Mouse (Mus musculus) mouse embryonic stem cell (cell line): ENCODE results near the gene Gm4836.
"Not testable (repeated sequence)": the region's sequence is repeated elsewhere in the genome, so short reads cannot be mapped to it uniquely, and the experiment has no call there.

Experiments
- in situ Hi-C, 2 experiments: fragments of 300-500 bp; cut with MboI; formaldehyde crosslinking; loops; 1 replicate in 1 of 2; 3 replicates in 1 of 2; pipeline ENCODE4 v1.14.3; 2019 to 2020; ENCODE audit warnings: low sequenced_read_pairs in 2 of 2, low pct_unique_long_range_greater_than_20kb in 1 of 2, mixed read lengths in 1 of 2; ENCODE audit not compliant: unreplicated experiment in 1 of 2

Gene Gm4836

GRCm38 (mm10) chrX:28293532-28293931 is at the start of gene Gm4836:
TSS of gene Gm4836 (minus strand) at chrX:28293632.
- in situ Hi-C loops = not testable (repeated sequence)
